8 mouse cellular contexts compared by ENCODE assay signal in genomic region chr11:29373396-29374273, GRCm38 (mm10). TPM values are rescaled to one million over a fixed set of nuclear protein-coding genes. Genes with fewer than 3 reads are reported as not detected.
A peak's percentile ranks its signal among the peaks of the same experiment; 100 is the strongest.
DNase-seq lines count a peak whose midpoint lies in the region; ATAC-seq lines count a peak whose summit lies in the region.

Ccdc88a (plus strand) TSS chr11:29373658.

- no peaks in the 10 kb centered on the region for H3K9me3 ChIP-seq in heart, embryonic 10.5 days
- H3K9me3 ChIP-seq in kidney, embryonic 15.5 days (replicated peaks), result no peaks in the 10 kb centered on the region

- H3K27me3 ChIP-seq in heart, embryonic 10.5 days (ENCODE audit: insufficient read depth, poor library complexity, severe bottlenecking), result no peaks in the 10 kb centered on the region
- H3K27me3 ChIP-seq in kidney, embryonic 15.5 days, result no peaks in the 10 kb centered on the region

- peaks cover 11% of the 10 kb centered on the region for H3K4me1 ChIP-seq in heart, embryonic 10.5 days
- peaks cover 5% of the 10 kb centered on the region for H3K4me1 ChIP-seq in kidney, embryonic 15.5 days

- peak; percentile 97 for ATAC-seq in erythroblast, adult 5-6 weeks (replicated peaks; ENCODE audit: low FRiP score, poor library complexity, severe bottlenecking)
- peak; percentile 98 for ATAC-seq in kidney, embryonic 15.5 days (replicated peaks; ENCODE audit: low FRiP score)
- peak; percentile 84 for ATAC-seq in monocyte, adult 5-6 weeks (replicated peaks; ENCODE audit: insufficient number of reproducible peaks, low FRiP score, low TSS enrichment, poor library complexity, severe bottlenecking)

- H3K36me3 ChIP-seq in heart, embryonic 10.5 days, result peaks cover 6% of the 10 kb centered on the region
- H3K36me3 ChIP-seq in kidney, embryonic 15.5 days, result peaks cover 8% of the 10 kb centered on the region; the same call in 1 of the 2 replicates

- peak within 1 kb of the TSS; percentile 97 for H3K27ac ChIP-seq in heart, embryonic 10.5 days
- H3K27ac ChIP-seq in kidney, embryonic 15.5 days, result peak within 1 kb of the TSS; percentile 96

- peak; percentile 88 to 90 for DNase-seq in B cell, adult 2 months
- DNase-seq in brain, adult 2 months (ENCODE audit: low read depth, low spot score), result peak; percentile 98
- peak; percentile 96 for DNase-seq in heart, embryonic 10.5 days (ENCODE audit: low spot score)
- DNase-seq in liver, result peak; percentile 95
- DNase-seq in spleen, postnatal 4 days (ENCODE audit: low spot score in 2 of 2), result peak; percentile 91 to 96

- under 1% methylated on average over 107 of the region's 107 CpGs for WGBS in heart, embryonic 10.5 days
- WGBS in kidney, embryonic 15.5 days, result 0% methylated on average over 96 of the region's 107 CpGs

- H3K4me2 ChIP-seq in kidney, embryonic 15.5 days, result peak within 1 kb of the TSS; percentile 75

- H3K4me3 ChIP-seq in heart, embryonic 10.5 days, result peak within 1 kb of the TSS; percentile 86
- H3K4me3 ChIP-seq in kidney, embryonic 15.5 days (replicated peaks), result peak within 1 kb of the TSS; percentile 95

- H3K9ac ChIP-seq in kidney, embryonic 15.5 days, result peak within 1 kb of the TSS; percentile 94

RNA-seq across cellular contexts. Expression of gene Ccdc88a, which starts in this region (rescaled TPM):
- total RNA-seq in erythroblast, adult 5-6 weeks (2015; ENCODE audit: low replicate concordance), result 14.6 and 15.0 TPM in 2 replicates
- total RNA-seq in erythroblast, adult 5-6 weeks (2017; ENCODE audit: low replicate concordance), result 12.3 and 15.4 TPM in 2 replicates
- 25.6 and 32.3 TPM in 2 replicates for polyA plus RNA-seq in heart, embryonic 10.5 days (2016; fragmentation: Nextera tagmentation; extraction: Ambion mirVana)
- polyA plus RNA-seq in kidney, embryonic 15.5 days (2015; fragmentation: Nextera tagmentation; extraction: Ambion mirVana), result 28.9 and 31.5 TPM in 2 replicates
- 81.2 to 113 TPM (median 90.3 TPM) in 3 replicates for total RNA-seq in monocyte, adult 5-6 weeks (2017)

Comparison
In these comparisons a context has a peak if more than half of its experiments do, and no peak if none do; other contexts are left out.
1. Peak in every context shown above with its lines: DNase-seq, ATAC-seq, H3K4me3 ChIP-seq and H3K27ac ChIP-seq.